Mouse (Mus musculus) gastrocnemius, adult 18-20 months (tissue): ENCODE data around the gene Dppa1. TPM values are rescaled to one million over a fixed set of nuclear protein-coding genes. Genes with fewer than 3 reads are reported as not detected.

Source experiments
- total RNA-seq, 2 experiments: library from RNA; stranded (reverse); gene quantifications; 2 replicates each; pipeline ENCODE4 v1.2.3; 2021

The Dppa1 gene
- total RNA-seq, 2 experiments from 2014 or later = not detected

Other genes with a start within 250 kb of the Dppa1 start
- gene Itk, start 239.7 kb downstream of the Dppa1 start, total RNA-seq = under 1 TPM in 1 of 2 experiments, not detected in 1; 0.17 TPM
- not detected for gene Fam71b, start 232.7 kb downstream of the Dppa1 start, total RNA-seq
- 10 to 100 TPM; 15.8 to 16.6 TPM for gene Med7, start 192.3 kb downstream of the Dppa1 start, total RNA-seq
- gene Havcr2, start 174.3 kb downstream of the Dppa1 start, total RNA-seq = not detected
- not detected for gene Gm12169, start 105.0 kb downstream of the Dppa1 start, total RNA-seq
- gene BC053393, start 57.7 kb downstream of the Dppa1 start, total RNA-seq = not detected
- not detected for gene Timd2, start 77.8 kb upstream of the Dppa1 start, total RNA-seq
- gene Havcr1, start 105.8 kb upstream of the Dppa1 start, total RNA-seq = not detected
- gene Timd4, start 181.5 kb upstream of the Dppa1 start, total RNA-seq = under 1 TPM; 0.27 to 0.69 TPM